Mouse (Mus musculus) myocyte (in vitro differentiated cells): ENCODE measurements around the gene Phb2.

Experiments used
- E2F4 ChIP-seq: IDR thresholded peaks from one replicate; pipeline ENCODE4 v1.6.1; 2011; ENCODE audit warnings: mild to moderate bottlenecking, control low read depth, moderate library complexity; ENCODE audit not compliant: insufficient read depth
- MAX ChIP-seq: IDR thresholded peaks from one replicate; pipeline ENCODE4 v1.6.1; 2011; ENCODE audit warnings: low read depth, mild to moderate bottlenecking, control low read depth
- MYOD1 ChIP-seq, 3 experiments: IDR thresholded peaks; one replicate each; pipeline ENCODE4 v1.6.1; 2011; ENCODE audit warnings: control low read depth in 2 of 3, low read depth in 2 of 3, mild to moderate bottlenecking in 2 of 3, moderate library complexity in 1 of 3; ENCODE audit not compliant: insufficient read length in 2 of 3, control insufficient read depth in 1 of 3
- POLR2A ChIP-seq: IDR thresholded peaks from one replicate; pipeline ENCODE4 v1.6.1; 2011; ENCODE audit warnings: low read depth, mild to moderate bottlenecking, control low read depth, moderate library complexity; ENCODE audit not compliant: insufficient read length
- POLR2AphosphoS2 ChIP-seq: IDR thresholded peaks from one replicate; pipeline ENCODE4 v1.6.1; 2011; ENCODE audit warnings: low read depth, control low read depth; ENCODE audit not compliant: insufficient read length
- USF1 ChIP-seq: IDR thresholded peaks from one replicate; pipeline ENCODE4 v1.6.1; 2011; ENCODE audit warnings: low read depth, mild to moderate bottlenecking, control low read depth, moderate library complexity

GRCm38 (mm10) chr6:124732476-124733370 lies 20.6 kb downstream of the Phb2 start:
- no peak for TF ChIP-seq E2F4
- TF ChIP-seq POLR2AphosphoS2, result no peak
- no peak for TF ChIP-seq USF1
- TF ChIP-seq POLR2A, result no peak
- TF ChIP-seq MAX, result no peak
- TF ChIP-seq MYOD1 (IDR thresholded peaks at IDR 0.05; ENCODE audit: control insufficient read depth in 1 of 3, insufficient read length in 2 of 3, low read depth in 2 of 3), result no peak
